Mouse (Mus musculus) large intestine, adult 2 months (tissue): Measurements from ENCODE around the gene Hist2h2be. TPM values are rescaled to one million over a fixed set of nuclear protein-coding genes. Genes with fewer than 3 reads are reported as not detected.
"Not testable (repeated sequence)": the region's sequence is repeated elsewhere in the genome, so short reads cannot be mapped to it uniquely, and the experiment has no call there.

Source experiments
- DNase-seq: peaks from one replicate; pipeline ENCODE4 v3.0.0-alpha.2; 2012; ENCODE audit warnings: low read depth, low spot score
- WGBS: fragments of 180-500 bp; shearing (Covaris S2); methylation state at CpG from one replicate; pipeline ENCODE4 v1.1.7; 2018; 5-methylcytosine and 5-hydroxymethylcytosine counted together
- polyA plus RNA-seq: library from polyadenylated mRNA; depleted of rRNA; stranded (reverse); fragments of >200 nt; gene quantifications from 2 replicates; pipeline ENCODE4 v1.2.3, GENCODE M21; 2012

Gene Hist2h2be
- polyA plus RNA-seq, 1 experiment: 2.8 TPM

GRCm38 (mm10) chr3:96255926-96256593, 35.1 kb downstream of the Hist2h2be start:
- DNase-seq: no peak
- WGBS: 27% methylated on average over 5 of the region's 5 CpGs

GRCm38 (mm10) chr3:96257190-96257589, 36.3 kb downstream of the Hist2h2be start:
- WGBS: 69% methylated on average over 3 of the region's 3 CpGs
- DNase-seq: no peak

GRCm38 (mm10) chr3:96260220-96260619, 39.3 kb downstream of the Hist2h2be start:
- no peak for DNase-seq
- WGBS: 86% methylated on average over 5 of the region's 5 CpGs

GRCm38 (mm10) chr3:96261623-96262022, 40.7 kb downstream of the Hist2h2be start:
- WGBS: 46% methylated on average over 3 of the region's 3 CpGs
- no peak for DNase-seq

GRCm38 (mm10) chr3:96262216-96262875, 41.4 kb downstream of the Hist2h2be start:
- under 1% methylated on average over 19 of the region's 19 CpGs for WGBS
- DNase-seq: peak; percentile 89

GRCm38 (mm10) chr3:96262979-96263550, 42.1 kb downstream of the Hist2h2be start, which contains the start of gene Hist2h4:
TSS of gene Hist2h4 (minus strand) at chr3:96263311.
- WGBS: under 1% methylated on average over 40 of the region's 40 CpGs
- peak; percentile 87 for DNase-seq

- under 1% methylated on average over 27 of the region's 27 CpGs for WGBS
- DNase-seq: no peak
Observed at GRCm38 (mm10) chr3:96263558-96264403, 42.9 kb downstream of the Hist2h2be start.

GRCm38 (mm10) chr3:96264404-96264949, 43.6 kb downstream of the Hist2h2be start:
- 66% methylated on average over 7 of the region's 7 CpGs for WGBS
- DNase-seq: no peak

- WGBS: 86% methylated on average over 8 of the region's 8 CpGs
- no peak for DNase-seq
Observed at GRCm38 (mm10) chr3:96266132-96266710, 45.3 kb downstream of the Hist2h2be start.

- DNase-seq: no peak
- WGBS: 72% methylated on average over 4 of the region's 4 CpGs
Observed at GRCm38 (mm10) chr3:96267541-96267940, 46.6 kb downstream of the Hist2h2be start.

GRCm38 (mm10) chr3:96268051-96268775, 47.3 kb downstream of the Hist2h2be start, which contains the start of gene Hist2h3b:
TSS of gene Hist2h3b (plus strand) at chr3:96268654.
- 4% methylated on average over 30 of the region's 30 CpGs for WGBS
- DNase-seq: no peak

- not testable (repeated sequence) for DNase-seq
- under 1% methylated on average over 14 of the region's 44 CpGs for WGBS
Observed at GRCm38 (mm10) chr3:96268776-96269378, 48.0 kb downstream of the Hist2h2be start.

- WGBS: under 1% methylated on average over 45 of the region's 45 CpGs
- peak; percentile 92 for DNase-seq
Observed at GRCm38 (mm10) chr3:96269511-96270474, 48.9 kb downstream of the Hist2h2be start, which contains the start of gene Hist2h2bb. TSS of gene Hist2h2bb (plus strand) at chr3:96269752.
